Mouse (Mus musculus) cortical plate, adult 2 months (tissue): ENCODE data around the gene Eif1b.

Experiments
- CTCF ChIP-seq: fragments of 200-500 bp; IDR thresholded peaks from 2 replicates; pipeline ENCODE4 v1.5.1; 2011; ENCODE audit warnings: mild to moderate bottlenecking, control low read depth, low read length; ENCODE audit not compliant: insufficient read depth; ENCODE audit errors: extremely low read depth
- POLR2A ChIP-seq: fragments of 200-500 bp; IDR thresholded peaks from 2 replicates; pipeline ENCODE4 v1.6.1; 2011; ENCODE audit warnings: mild to moderate bottlenecking, low read length, control low read depth; ENCODE audit not compliant: insufficient read depth; ENCODE audit errors: extremely low read depth

DNA sequence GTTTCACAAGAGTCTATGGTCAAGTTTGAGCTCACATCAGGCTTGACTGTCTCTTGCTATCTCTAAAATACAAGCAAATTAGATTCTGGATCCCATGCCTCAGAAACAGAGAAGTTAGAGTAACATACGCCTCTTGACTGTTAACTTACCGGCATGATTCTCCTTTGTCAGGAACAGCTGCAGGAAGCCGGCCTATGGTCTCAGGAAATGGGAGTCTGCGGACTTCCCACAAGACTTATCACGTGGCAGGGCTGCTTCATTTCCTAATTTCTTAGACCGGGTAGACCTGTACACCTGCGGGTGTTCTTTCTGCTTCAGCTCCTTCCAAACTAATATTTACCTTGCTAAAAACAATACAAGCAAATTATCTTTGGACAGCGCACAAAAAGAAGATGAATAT, 24.7 kb downstream of the Eif1b start:
- TF ChIP-seq CTCF (no peak), POLR2A (no peak)
